Mouse (Mus musculus) layer of hippocampus, adult 8-10 months (tissue): ENCODE results near the gene Hist1h4f. TPM values are rescaled to one million over a fixed set of nuclear protein-coding genes. Genes with fewer than 3 reads are reported as not detected.
"Not testable (repeated sequence)": the region's sequence is repeated elsewhere in the genome, so short reads cannot be mapped to it uniquely, and the experiment has no call there.

Experiments
- DNase-seq, 2 experiments: peaks; one replicate each; pipeline ENCODE4 v3.0.0; 2022; ENCODE audit warnings: low spot score in 2 of 2
- total RNA-seq, 4 experiments: library from RNA; stranded (reverse); gene quantifications; 2 replicates each; pipeline ENCODE4 v1.2.4; 2022

Hist1h4f gene
- total RNA-seq, 4 experiments from 2014 or later, result 104 to 155 (median 119) TPM

DNA sequence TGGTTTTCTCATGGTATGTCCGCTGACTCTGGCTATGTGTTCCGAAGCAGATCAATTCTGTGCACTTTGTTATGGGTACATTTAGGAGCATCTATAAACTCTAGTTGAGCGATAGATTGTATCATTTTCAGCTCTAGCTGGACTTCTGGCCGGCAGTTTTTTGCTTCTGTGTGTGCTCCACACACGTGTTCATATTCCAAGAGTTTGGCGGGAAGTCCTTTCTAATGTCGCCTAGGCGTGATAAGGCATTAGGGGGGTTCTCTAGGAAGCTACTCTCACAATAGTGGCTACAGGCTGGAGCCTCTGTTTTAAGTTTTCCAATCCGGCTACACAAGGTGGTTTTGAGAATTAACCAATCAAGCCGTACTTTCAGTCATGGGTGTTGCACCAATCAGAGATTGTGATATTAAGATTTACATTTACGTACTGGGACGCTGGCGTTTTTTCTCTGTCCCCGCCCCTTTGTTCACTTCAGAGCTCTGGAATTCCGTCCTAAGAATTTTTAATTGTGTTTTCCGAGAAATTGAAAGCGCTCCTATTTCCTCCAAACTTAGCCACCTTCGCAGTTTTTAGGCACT is 4.5 kb upstream of the Hist1h4f start:
- DNase-seq, result peak; percentile 71 to 79

DNA sequence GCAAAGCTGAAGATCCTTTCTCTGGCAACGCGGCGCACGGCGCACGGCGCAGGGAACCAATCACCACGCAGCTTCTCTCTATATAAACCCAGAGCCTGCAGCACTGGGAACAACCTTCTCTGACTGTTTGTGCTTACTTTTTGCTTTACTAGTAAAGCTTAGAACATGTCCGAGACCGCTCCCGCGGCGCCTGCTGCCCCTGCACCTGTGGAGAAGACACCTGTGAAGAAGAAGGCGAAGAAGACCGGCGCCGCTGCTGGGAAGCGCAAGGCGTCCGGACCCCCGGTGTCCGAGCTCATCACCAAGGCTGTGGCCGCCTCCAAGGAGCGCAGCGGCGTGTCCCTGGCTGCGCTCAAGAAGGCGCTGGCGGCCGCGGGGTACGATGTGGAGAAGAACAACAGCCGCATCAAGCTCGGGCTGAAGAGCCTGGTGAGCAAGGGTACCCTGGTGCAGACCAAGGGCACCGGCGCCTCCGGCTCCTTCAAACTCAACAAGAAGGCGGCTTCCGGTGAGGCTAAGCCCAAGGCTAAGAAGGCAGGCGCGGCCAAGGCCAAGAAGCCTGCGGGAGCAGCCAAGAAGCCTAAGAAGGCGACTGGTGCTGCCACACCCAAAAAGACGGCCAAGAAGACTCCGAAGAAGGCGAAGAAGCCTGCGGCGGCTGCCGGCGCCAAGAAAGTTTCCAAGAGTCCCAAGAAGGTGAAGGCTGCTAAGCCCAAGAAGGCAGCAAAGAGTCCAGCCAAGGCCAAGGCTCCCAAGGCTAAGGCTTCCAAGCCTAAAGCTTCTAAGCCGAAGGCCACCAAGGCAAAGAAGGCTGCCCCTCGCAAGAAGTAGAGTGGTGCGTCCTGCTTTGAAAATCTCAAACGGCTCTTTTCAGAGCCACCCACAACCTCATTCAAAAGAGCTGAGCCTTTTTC is 3.7 kb upstream of the Hist1h4f start:
- peak; percentile 71 to 79 for DNase-seq

DNA sequence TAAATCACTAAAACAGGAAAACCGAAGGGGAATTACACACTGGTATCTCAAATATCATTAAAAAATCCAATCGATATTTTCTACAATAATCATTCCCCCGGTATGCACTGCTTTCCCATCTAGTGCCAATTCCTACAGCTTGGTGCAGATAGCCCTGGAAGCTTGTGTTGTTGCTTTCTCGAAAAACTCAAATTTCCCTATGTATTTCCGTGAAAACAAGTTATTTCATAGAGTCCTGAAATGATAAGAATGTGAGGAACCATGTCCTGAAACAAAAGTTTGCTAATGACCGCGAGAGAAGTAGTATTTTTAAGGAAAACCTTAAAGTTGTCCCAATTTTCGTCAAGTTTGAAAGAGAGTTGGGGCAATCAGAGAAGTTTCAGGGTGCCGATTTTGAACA is 2.9 kb upstream of the Hist1h4f start:
- DNase-seq, result no peak

DNA sequence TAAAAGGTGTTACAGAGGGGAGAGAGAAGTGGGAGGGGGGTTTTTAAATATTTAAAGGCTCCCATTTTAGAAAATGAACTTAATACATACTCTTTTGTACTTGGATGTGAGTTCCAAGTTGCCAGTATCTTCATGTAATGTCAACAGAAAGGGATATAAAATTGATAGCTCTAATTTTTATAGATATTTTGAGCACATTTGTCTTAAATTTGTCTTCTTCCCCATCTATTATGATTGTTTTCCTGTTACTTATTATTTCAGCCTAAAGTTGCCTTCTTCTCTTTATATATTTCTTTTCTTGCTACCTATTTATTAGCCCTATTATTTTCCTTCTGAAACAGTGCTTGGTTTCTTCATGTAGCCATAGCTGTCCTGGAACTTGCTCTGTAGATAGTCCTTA is 1.5 kb upstream of the Hist1h4f start, which contains the start of gene Hist1h1d:
Hist1h1d (plus strand) TSS at position 301 of the 400 bp plus-strand sequence.
- DNase-seq, result no peak

DNA sequence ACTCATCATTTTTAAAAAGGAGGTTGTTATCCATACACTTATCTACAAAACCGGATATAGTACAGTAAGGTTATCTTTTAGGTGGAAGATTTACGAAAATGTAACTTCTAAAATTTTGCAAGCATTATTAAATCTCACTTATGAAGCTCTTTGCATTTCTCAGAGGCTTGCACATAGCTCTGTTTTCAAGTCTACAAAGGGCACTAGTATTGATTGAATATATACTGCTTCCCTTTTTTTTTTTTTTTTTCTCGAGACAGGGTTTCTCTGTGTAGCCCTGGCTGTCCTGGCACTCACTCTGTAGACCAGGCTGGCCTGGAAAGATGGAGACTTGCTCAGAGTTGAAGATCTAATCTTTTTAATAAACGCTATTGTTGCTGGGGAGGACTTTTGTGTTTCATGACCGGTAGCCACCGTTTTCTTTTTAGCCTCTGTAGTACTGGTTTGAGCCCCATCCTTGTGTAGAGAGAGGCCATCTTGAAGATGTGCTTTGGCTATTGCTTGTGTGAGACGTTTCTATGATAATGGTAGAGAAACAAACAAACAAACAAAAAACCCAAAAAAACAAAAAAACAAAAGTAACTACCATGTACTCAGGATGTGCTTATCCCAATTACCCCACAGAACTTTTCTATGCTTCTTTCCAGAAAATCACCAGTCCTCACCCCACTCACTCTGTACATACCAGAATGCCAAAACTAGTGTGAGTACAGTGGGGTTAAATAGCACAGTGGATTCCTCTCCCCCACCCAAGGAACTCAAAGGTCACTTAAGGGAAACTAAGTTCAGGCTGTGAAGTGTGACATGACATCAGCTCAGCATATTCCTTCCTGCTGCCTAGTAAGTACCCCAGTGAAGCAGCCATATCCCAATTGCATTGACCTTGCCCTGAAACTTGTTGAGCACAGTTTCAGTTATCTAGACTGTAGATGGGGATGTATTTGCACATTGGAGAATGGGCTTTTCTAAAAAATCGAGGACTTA is 775 bp upstream of the Hist1h4f start:
- no peak for DNase-seq

DNA sequence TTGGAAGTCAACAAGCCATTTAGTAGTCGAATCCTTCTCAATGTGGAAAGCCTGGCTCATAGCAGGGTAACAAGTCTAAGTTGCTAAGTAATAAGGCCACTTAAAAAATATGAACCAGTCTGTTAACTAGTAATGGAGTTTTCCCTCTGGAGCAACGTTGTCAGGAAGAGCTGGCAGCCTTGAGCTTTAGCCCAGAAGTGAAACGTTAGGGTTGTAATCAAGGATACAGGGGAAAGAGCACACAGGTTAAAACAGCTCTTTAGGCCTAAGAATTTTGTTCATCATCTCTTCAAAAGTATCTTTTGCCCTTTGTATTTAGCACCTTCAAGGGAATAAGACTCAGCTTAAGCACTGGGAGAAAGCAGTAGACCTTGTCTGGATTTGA is 695 bp downstream of the Hist1h4f start:
- no peak for DNase-seq

DNA sequence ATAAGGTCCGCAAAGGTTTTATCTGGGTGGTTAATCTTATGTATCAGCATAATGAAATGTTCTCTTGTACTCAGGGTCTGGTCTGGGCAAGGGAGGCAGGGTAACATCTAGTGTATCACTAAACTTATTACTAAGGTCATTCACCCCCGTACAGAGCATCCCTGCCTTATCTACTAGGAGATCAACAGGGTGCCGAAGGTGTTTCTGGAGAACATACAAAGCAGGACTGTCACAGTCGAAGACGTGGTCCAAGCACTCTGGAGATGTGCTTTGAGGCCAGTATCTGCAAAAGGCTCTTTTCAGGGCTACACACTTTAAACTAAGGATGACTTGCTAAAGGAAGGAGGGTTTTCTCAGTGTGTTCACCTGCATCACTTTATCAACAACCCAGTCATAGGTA is 4.8 kb downstream of the Hist1h4f start:
- DNase-seq, result no peak

DNA sequence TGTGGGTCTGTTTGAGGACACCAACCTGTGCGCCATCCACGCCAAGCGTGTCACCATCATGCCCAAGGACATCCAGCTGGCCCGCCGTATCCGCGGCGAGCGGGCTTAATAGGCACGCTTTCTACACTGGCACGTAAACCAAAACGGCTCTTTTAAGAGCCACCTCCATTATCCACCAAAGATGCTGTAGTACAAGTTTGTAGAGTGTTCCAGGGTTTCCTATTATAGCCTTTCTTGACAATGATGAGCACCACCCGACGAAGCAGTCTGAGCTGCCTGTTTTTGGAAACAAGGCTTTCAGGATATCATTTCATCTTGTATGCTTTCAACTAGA is 6.7 kb downstream of the Hist1h4f start:
- not testable (repeated sequence) for DNase-seq

DNA sequence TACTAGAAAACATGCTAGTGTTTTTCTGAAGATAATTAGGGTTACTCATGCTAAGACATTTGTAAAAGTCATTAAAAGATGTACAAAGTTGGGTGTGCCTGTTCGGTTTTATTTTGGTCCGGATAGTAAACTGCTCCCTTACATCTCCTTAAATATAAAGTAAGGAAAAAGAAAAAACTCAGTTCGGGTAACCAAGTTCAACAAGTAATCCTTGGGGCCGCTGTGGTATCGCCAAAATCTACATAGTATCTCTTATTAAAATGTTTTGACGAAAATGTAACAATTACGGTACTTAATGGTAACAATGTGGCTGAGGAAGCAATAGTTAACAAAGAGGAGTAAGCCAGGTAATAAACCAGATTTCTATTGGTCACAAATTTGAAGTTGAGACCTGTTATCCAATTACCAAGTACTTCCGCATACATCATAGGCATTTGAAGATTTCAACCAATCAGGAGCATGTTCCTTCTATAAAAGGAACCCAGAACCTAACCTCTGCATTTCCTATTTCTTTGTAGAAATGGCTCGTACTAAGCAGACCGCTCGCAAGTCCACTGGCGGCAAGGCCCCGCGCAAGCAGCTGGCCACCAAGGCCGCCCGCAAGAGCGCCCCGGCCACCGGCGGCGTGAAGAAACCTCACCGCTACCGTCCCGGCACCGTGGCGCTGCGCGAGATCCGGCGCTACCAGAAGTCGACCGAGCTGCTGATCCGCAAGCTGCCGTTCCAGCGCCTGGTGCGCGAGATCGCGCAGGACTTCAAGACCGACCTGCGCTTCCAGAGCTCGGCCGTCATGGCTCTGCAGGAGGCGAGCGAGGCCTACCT is 7.3 kb downstream of the Hist1h4f start, which contains the start of gene Hist1h3f:
Hist1h3f (plus strand) TSS at position 88 of the 822 bp plus-strand sequence.
- peak in 1 of 2 experiments; percentile 69 for DNase-seq

DNA sequence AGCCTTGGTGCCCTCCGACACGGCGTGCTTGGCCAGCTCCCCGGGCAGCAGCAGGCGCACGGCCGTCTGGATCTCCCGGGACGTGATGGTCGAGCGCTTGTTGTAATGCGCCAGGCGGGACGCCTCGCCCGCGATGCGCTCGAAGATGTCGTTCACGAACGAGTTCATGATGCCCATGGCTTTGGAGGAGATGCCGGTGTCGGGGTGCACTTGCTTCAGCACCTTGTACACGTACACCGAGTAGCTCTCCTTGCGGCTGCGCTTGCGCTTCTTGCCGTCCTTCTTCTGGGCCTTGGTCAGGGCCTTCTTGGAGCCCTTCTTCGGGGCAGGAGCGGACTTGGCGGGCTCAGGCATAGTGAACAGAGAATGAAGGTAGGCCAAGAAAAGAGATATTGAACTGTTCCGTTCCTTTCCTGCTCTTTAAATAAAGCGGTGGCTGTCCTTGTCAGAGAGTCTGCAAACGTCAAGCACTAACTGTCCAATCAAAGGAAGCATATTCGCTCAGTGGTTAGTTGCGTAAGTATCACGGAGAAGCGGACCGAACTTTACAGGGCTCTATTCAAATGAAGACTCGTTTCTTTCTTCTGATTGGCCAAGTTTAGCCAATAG is 8.3 kb downstream of the Hist1h4f start, which contains the start of gene Hist1h2bh:
Hist1h2bh (minus strand) TSS at position 394 of the 609 bp plus-strand sequence.
- peak; percentile 73 to 87 for DNase-seq

DNA sequence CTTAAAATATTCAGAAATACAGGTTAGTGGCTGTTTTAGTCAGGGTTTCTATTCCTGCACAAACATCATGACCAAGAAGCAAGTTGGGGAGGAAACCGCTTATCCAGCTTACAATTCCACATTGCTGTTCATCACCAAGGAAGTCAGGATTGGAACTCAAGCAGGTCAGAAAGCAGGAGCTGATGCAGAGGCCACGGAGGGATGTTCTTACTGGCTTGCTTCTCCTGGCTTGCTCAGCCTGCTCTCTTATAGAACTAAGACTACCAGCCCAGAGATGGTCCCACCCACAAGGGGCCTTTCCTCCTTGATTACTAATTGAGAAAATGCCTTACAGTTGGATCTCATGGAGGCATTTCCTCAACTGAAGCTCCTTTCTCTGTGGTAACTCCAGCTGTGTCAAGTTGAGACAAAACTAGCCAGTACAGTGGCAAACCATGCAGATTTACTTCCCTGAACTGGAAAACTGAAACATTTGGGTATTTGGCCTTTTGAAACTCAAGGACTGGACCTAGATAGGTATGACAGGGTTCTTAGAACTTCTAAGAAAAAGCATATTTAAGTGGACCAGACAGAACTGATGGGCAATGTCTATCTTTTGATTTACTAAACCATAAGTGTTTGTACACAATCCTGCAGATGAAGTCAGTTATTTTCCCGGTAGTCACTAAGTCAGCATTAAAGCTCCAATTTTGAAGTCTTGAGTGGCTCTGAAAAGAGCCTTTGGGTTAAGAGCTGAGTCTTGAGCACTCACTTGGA is 9.0 kb downstream of the Hist1h4f start:
- DNase-seq, result not testable (repeated sequence)

DNA sequence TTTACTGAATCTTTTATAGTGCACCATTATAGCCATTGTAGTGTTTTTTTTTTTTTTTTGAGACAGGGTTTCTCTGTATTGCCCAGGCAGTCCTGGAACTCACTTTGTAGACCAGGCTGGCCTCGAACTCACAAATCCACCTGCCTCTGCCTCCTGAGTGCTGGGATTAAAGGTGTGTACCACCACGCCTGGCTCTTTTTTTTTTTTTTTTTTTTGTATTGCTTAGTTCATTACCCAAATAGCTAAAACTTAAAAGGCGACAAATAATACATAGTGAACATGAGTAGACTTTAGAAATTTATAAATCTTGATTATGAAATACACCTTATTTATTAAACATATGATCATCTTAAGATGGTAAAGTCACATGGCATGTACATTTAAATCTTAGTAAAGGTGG is 10.0 kb downstream of the Hist1h4f start:
- no peak for DNase-seq

DNA sequence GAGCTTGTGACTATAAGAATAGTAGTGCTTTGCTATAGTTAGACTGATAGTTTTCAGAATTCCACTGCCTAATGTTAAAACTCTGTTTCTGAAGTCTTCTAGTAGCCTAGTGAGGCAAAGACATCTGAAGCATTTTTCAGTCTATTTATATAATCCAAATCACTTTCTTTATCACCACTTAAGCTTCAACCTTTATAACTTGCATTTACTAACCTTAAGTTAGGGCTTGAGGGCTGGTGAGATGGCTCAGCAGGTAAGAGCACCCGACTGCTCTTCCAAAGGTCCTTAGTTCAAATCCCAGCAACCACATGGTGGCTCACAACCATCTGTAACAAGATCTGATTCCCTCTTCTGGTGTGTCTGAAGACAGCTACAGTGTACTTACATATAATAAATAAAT is 11.6 kb downstream of the Hist1h4f start:
- not testable (repeated sequence) for DNase-seq

DNA sequence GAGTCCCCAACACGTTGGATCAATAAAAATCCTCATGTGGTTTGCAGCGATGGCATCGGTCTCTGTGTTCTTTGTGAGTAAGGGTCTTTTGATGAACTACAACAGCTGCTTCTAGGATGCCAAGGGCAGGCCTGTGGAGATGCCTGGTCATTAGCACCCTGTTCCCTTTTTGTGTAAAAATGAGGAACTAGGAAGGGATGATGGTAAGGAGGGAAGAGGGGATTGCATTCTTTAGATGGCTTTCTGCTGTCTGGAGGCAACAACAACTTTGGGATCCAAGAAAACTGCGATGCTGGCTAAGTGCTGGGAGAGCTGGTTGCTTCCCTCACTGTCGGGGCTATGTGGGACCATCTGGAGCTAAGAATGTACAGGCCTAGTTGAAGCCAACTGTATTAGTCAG is 13.2 kb downstream of the Hist1h4f start:
- DNase-seq, result no peak

DNA sequence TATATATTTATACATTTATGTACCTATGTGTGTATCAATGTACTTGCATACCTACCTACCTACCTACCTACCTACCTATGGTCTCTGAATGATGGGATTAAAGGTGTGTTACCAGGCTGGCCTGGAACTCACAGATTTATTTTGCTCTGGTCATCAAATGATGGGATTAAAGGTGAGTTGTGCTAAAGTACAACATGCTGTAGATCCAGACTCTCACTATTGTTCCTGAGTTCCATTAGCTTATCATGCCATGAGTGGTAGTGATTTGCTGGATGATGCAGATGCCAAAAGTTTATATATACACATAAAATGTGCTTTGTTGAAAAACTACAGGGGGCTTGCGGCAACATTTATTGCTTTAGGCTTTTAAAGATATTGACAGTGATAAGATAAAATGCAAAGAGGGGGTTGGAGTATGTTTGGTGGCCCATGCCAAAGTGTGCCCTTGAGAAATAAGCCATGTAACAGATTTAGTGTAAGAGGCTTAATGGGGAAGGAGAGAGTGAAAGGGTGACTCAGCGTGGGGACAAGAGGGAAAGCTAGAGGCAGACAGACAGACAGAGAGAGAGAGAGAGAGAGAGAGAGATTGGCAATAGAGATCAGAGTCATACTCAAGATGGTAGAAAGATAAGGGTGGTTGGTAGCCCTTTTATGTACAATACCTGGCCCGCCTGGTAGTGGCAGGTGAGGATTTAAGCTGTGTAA is 14.3 kb downstream of the Hist1h4f start:
- DNase-seq, result no peak

DNA sequence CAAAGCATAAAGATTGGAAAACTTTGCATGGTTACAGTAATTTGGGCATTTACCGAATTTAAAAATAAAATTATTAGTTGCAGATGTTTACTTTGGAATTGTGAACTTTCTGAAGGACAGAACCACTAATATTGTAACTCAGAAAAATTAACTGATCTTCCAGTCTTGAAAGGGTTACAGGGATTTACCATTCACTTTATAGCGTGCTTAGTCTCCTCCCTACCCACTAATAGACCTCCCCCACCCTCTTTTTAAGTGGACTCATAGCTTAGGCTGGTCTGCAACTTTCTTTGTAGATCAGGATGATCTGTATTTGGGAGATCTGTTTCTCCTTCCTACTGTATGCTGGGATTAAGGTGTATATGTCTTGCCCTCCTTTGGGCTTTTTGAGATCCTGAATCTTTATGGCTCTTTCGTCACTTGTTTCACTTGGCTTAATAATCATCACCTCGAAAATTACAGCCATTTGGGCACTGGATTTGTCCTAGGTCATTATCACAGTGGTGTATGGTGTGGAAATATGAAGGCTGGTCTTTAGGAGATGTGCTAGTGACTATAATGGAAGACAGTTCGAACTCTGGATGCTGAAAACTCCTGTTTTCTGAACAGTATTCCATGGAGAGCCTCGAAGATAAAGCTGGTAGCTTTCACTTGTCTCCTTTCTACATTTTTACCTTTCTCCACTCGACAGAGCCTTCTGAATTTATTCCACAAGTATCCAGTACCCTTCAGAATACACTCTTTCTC is 15.2 kb downstream of the Hist1h4f start:
- no peak for DNase-seq

DNA sequence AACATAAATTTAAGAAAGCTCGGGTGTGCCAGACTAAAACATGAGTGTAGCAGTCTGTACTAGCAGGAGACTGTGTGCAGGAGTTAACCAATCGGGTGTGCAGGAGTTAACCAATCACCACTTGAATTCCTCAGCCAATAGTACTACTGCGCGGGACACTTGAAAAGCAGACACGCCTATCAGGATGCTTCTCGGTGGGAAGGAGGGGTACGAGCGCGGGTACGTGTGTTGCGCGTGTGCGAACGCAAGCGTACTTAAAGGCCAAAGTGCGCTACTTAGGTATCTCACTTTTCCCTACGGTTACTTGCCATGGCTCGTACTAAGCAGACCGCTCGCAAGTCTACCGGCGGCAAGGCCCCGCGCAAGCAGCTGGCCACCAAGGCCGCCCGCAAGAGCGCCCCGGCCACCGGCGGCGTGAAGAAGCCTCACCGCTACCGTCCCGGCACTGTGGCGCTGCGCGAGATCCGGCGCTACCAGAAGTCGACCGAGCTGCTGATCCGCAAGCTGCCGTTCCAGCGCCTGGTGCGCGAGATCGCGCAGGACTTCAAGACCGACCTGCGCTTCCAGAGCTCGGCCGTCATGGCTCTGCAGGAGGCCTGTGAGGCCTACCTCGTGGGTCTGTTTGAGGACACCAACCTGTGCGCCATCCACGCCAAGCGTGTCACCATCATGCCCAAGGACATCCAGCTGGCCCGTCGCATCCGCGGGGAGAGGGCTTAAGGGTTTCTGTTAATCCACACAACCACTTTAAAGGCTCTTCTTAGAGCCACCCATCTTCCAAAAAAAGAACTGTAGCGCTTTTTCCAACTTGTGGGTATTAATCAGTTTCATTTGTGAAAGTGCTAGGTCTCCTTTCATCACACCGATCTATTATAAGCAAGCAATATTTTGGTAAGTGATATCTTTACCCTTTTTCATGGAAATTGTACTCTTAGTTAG is 16.0 kb downstream of the Hist1h4f start, which contains the start of gene Hist1h3g:
Hist1h3g (plus strand) TSS at position 286 of the 939 bp plus-strand sequence.
- peak; percentile 91 to 92 for DNase-seq
